20 mouse cellular contexts compared by ENCODE assay signal in genomic region chr9:103499366-103499765, GRCm38 (mm10). TPM values are rescaled to one million over a fixed set of nuclear protein-coding genes. Genes with fewer than 3 reads are reported as not detected.
A peak's percentile ranks its signal among the peaks of the same experiment; 100 is the strongest.
DNase-seq lines count a peak whose midpoint lies in the region; ATAC-seq and TF ChIP-seq lines count a peak whose summit lies in the region.
"Had no signal": no experiment of that assay in that cellular context is flagged by ENCODE, and none has a peak within 500 bp of the region (broad histone marks: within the 10 kb centered on the region; RNA-seq: fewer than 3 reads in every experiment).

No protein-coding gene starts in this region.

- intact Hi-C loops in heart, postnatal 10 days (cut with DNase I): no loop called here

- no peak overlapping the region for H3K4me3 ChIP-seq in heart, embryonic 14.5 days (ENCODE audit: control insufficient read depth in 1 of 2, insufficient read depth in 1 of 2, low read depth in 1 of 2, low read length in 2 of 2)
- peak overlapping the region; percentile 6; the same call in 1 of the 2 replicates for H3K4me3 ChIP-seq in G1E (ENCODE audit: low read depth, low read length)
- H3K4me3 ChIP-seq in embryonic facial prominence, embryonic 10.5 days: no peak overlapping the region
- no peak overlapping the region for H3K4me3 ChIP-seq in lung, adult 2 months (replicated peaks; ENCODE audit: extremely low read depth, low read depth, low read length)
- H3K4me3 ChIP-seq: embryonic facial prominence, embryonic 13.5 days; heart, adult 2 months; heart, embryonic 12.5 days; hindbrain, embryonic 13.5 days; intestine, embryonic 15.5 days had no signal

- no peaks in the 10 kb centered on the region for H3K27me3 ChIP-seq in heart, embryonic 14.5 days (ENCODE audit: control insufficient read depth, insufficient read depth, low read length)
- H3K27me3 ChIP-seq in G1E (ENCODE audit: insufficient read depth, low read length): no peaks in the 10 kb centered on the region
- no peaks in the 10 kb centered on the region for H3K27me3 ChIP-seq in embryonic facial prominence, embryonic 10.5 days (replicated peaks; ENCODE audit: low read depth, poor library complexity, severe bottlenecking)
- H3K27me3 ChIP-seq: embryonic facial prominence, embryonic 13.5 days; heart, embryonic 12.5 days; intestine, embryonic 15.5 days had no signal

- no peak overlapping the region for H3K4me2 ChIP-seq in heart, embryonic 14.5 days (ENCODE audit: low read length)
- H3K4me2 ChIP-seq: embryonic facial prominence, embryonic 13.5 days; heart, embryonic 12.5 days; hindbrain, embryonic 13.5 days; intestine, embryonic 15.5 days had no signal

- TF ChIP-seq CTCF in G1E (IDR thresholded peaks at IDR 0.05; ENCODE audit: low read depth, low read length): no peak
- TF ChIP-seq CTCF in lung, adult 2 months (IDR thresholded peaks at IDR 0.05; ENCODE audit: insufficient read depth, low read length): no peak

- TF ChIP-seq POLR2A in lung, adult 2 months (IDR thresholded peaks at IDR 0.05; ENCODE audit: borderline replicate concordance, extremely low read depth, low read depth, low read length): no peak

- peaks cover 20 to 25% of the 10 kb centered on the region in 2 experiments for H3K4me1 ChIP-seq in heart, embryonic 14.5 days (ENCODE audit: control insufficient read depth in 2 of 2, insufficient read depth in 2 of 2, low read length in 2 of 2)
- H3K4me1 ChIP-seq in G1E (ENCODE audit: insufficient read depth, low read depth, low read length): no peaks in the 10 kb centered on the region
- peaks cover 35% of the 10 kb centered on the region for H3K4me1 ChIP-seq in embryonic facial prominence, embryonic 10.5 days
- no peaks in the 10 kb centered on the region for H3K4me1 ChIP-seq in lung, adult 2 months (ENCODE audit: control insufficient read depth, insufficient read depth, low read length)

- DNase-seq in cerebellum, adult 9-11 months: peak; percentile 72
- DNase-seq in cerebellum, adult 9-10 months: no peak
- no peak for DNase-seq in heart, postnatal 10 days
- DNase-seq in G1E (ENCODE audit: low spot score): no peak
- DNase-seq in embryonic facial prominence, embryonic 10.5 days (ENCODE audit: low spot score): no peak
- no peak for DNase-seq in lung, adult 2 months
- DNase-seq: adrenal gland, adult 8-10 months; adrenal gland, postnatal 36 days; embryo, embryonic 11 days; gastrocnemius, postnatal 10 days; heart, adult 2 months; heart, postnatal 4 days; kidney, adult 18-20 months had no signal

- WGBS in heart, embryonic 14.5 days: 90% methylated on average over 18 of the region's 18 CpGs
- WGBS in embryonic facial prominence, embryonic 10.5 days: 88% methylated on average over 18 of the region's 18 CpGs
- 93% methylated on average over 18 of the region's 18 CpGs for WGBS in lung, adult 2 months

- no peaks in the 10 kb centered on the region for H3K9me3 ChIP-seq in heart, embryonic 14.5 days (ENCODE audit: control insufficient read depth, low read length)
- peaks cover 64% of the 10 kb centered on the region for H3K9me3 ChIP-seq in G1E (replicated peaks)
- 0 out of 2 replicates have a peak, but pooled peaks cover 4% of the 10 kb centered on the region for H3K9me3 ChIP-seq in embryonic facial prominence, embryonic 10.5 days
- H3K9me3 ChIP-seq: embryonic facial prominence, embryonic 13.5 days; heart, embryonic 12.5 days; hindbrain, embryonic 13.5 days; intestine, embryonic 15.5 days had no signal

- H3K27ac ChIP-seq in heart, embryonic 14.5 days (replicated peaks in 1 of 2; ENCODE audit: control insufficient read depth in 1 of 2, insufficient read depth in 1 of 2, low read depth in 2 of 2, low read length in 2 of 2): no peak overlapping the region
- H3K27ac ChIP-seq in embryonic facial prominence, embryonic 10.5 days (replicated peaks): peak overlapping the region; percentile 1; the same call in 1 of the 2 replicates
- H3K27ac ChIP-seq: embryonic facial prominence, embryonic 13.5 days; heart, adult 2 months; hindbrain, embryonic 13.5 days; intestine, embryonic 15.5 days had no signal

- peaks cover 31% of the 10 kb centered on the region for H3K36me3 ChIP-seq in heart, embryonic 14.5 days (ENCODE audit: control insufficient read depth, insufficient read depth, low read length)
- no peaks in the 10 kb centered on the region for H3K36me3 ChIP-seq in G1E (replicated peaks)
- peaks cover 18% of the 10 kb centered on the region for H3K36me3 ChIP-seq in embryonic facial prominence, embryonic 10.5 days (replicated peaks)
- H3K36me3 ChIP-seq: embryonic facial prominence, embryonic 13.5 days; intestine, embryonic 15.5 days had no signal

- ATAC-seq in heart, embryonic 14.5 days (ENCODE audit: insufficient number of reproducible peaks, insufficient read depth, low FRiP score, low read depth): peak; percentile 29; the same call in 1 of the 2 replicates
- no peak for ATAC-seq in G1E (ENCODE audit: extremely low read depth, insufficient number of reproducible peaks, low FRiP score, poor library complexity, severe bottlenecking)
- ATAC-seq: forebrain, embryonic 14.5 days; intestine, embryonic 15.5 days had no signal

- no peak overlapping the region for H3K9ac ChIP-seq in heart, embryonic 14.5 days (ENCODE audit: low read length)
- H3K9ac ChIP-seq: embryonic facial prominence, embryonic 13.5 days; heart, embryonic 12.5 days; hindbrain, embryonic 13.5 days; intestine, embryonic 15.5 days had no signal

RNA-seq across cellular contexts. Expression of gene Bfsp2, which starts 19.1 kb away (rescaled TPM):
- 0.70 and 1.3 TPM in 2 replicates for polyA plus RNA-seq in heart, embryonic 14.5 days (2014; fragmentation: Nextera tagmentation; extraction: Ambion mirVana)
- under 1 TPM; 0.35 to 0.48 TPM for total RNA-seq in heart, postnatal 10 days (2021)
- total RNA-seq in G1E (2014; fragmentation: Nextera tagmentation) (not detected in 2 replicates), G1E (2017) (not detected in 2 replicates)
- polyA plus RNA-seq in G1E (2012): not detected in 2 replicates
- 0.75 and 1.3 TPM in 2 replicates for polyA plus RNA-seq in embryonic facial prominence, embryonic 10.5 days (2016; fragmentation: Nextera tagmentation; extraction: Ambion mirVana)
- 0.23 and 0.33 TPM in 2 replicates for polyA plus RNA-seq in lung, adult 2 months (2012; rRNA removed)
- total RNA-seq: adrenal gland, adult 8-10 months; adrenal gland, postnatal 36 days; ES-E14 had no signal
